Mouse (Mus musculus) layer of hippocampus, adult 11-12 months (tissue): ENCODE data around the gene Atp6v1c2.

Source experiments
- DNase-seq: peaks from one replicate; pipeline ENCODE4 v3.0.0; 2022; ENCODE audit warnings: low spot score

The Atp6v1c2 gene

GRCm38 (mm10) chr12:17258431-17258830 is 70.7 kb downstream of the Atp6v1c2 start:
- no peak for DNase-seq

- peak; percentile 78 for DNase-seq
These were observed 72.3 kb downstream of the Atp6v1c2 start for GRCm38 (mm10) chr12:17256905-17257304.

- no peak for DNase-seq
These were observed 73.6 kb downstream of the Atp6v1c2 start for GRCm38 (mm10) chr12:17255602-17256001.

GRCm38 (mm10) chr12:17253069-17253468 is 76.1 kb downstream of the Atp6v1c2 start:
- peak; percentile 77 for DNase-seq

GRCm38 (mm10) chr12:17250962-17251361 is 78.2 kb downstream of the Atp6v1c2 start:
- no peak for DNase-seq

GRCm38 (mm10) chr12:17242041-17242440 is 87.1 kb downstream of the Atp6v1c2 start:
- DNase-seq = no peak

GRCm38 (mm10) chr12:17241614-17242013 is 87.5 kb downstream of the Atp6v1c2 start:
- DNase-seq = peak; percentile 51

- DNase-seq = no peak
These were observed 88.1 kb downstream of the Atp6v1c2 start for GRCm38 (mm10) chr12:17241016-17241415.

GRCm38 (mm10) chr12:17239428-17239688 is 89.8 kb downstream of the Atp6v1c2 start:
- DNase-seq = no peak

GRCm38 (mm10) chr12:17238588-17239427 is 90.4 kb downstream of the Atp6v1c2 start:
- DNase-seq = no peak

- DNase-seq = no peak
These were observed 93.4 kb downstream of the Atp6v1c2 start for GRCm38 (mm10) chr12:17235535-17236313.
